Mouse (Mus musculus) limb, embryonic 13.5 days (tissue): ENCODE results near the gene Lrrc8c. TPM values are rescaled to one million over a fixed set of nuclear protein-coding genes. Genes with fewer than 3 reads are reported as not detected.
A peak's percentile ranks its signal among the peaks of the same experiment; 100 is the strongest.

Experiments
- ATAC-seq: fragments of 200-750 bp; cut with Nextera tagmentation; 2 replicates; pipeline ENCODE4 v1.8.0; 2017; ENCODE audit warnings: low read depth, moderate number of reproducible peaks, moderate TSS enrichment; ENCODE audit not compliant: low FRiP score
- H3K27ac ChIP-seq: fragments of 300-500 bp; sonication (generic); 2 replicates; pipeline ENCODE4 v1.5.1; 2015; ENCODE audit warnings: inconsistent platforms, mild to moderate bottlenecking, moderate library complexity
- H3K27me3 ChIP-seq: fragments of 300-500 bp; sonication (generic); 2 replicates; pipeline ENCODE4 v1.6.1; 2015; ENCODE audit warnings: mild to moderate bottlenecking, inconsistent platforms
- H3K36me3 ChIP-seq: fragments of 300-500 bp; sonication (generic); 2 replicates; pipeline ENCODE4 v1.6.1; 2015; ENCODE audit warnings: inconsistent platforms, mild to moderate bottlenecking, moderate library complexity
- H3K4me1 ChIP-seq: fragments of 300-500 bp; sonication (generic); 2 replicates; pipeline ENCODE4 v1.6.1; 2015; ENCODE audit warnings: inconsistent platforms
- H3K4me2 ChIP-seq: fragments of 300-500 bp; sonication (generic); replicated peaks from 2 replicates; pipeline ENCODE4 v1.6.1; 2015; ENCODE audit warnings: inconsistent platforms, mild to moderate bottlenecking, moderate library complexity
- H3K4me3 ChIP-seq: fragments of 300-500 bp; sonication (generic); 2 replicates; pipeline ENCODE4 v1.5.1; 2015; ENCODE audit warnings: moderate library complexity, mild to moderate bottlenecking, inconsistent platforms
- H3K9ac ChIP-seq: fragments of 300-500 bp; sonication (generic); 2 replicates; pipeline ENCODE4 v1.6.1; 2015; ENCODE audit warnings: mild to moderate bottlenecking, inconsistent platforms
- H3K9me3 ChIP-seq: fragments of 300-500 bp; sonication (generic); 2 replicates; pipeline ENCODE4 v1.6.1; 2016; ENCODE audit warnings: inconsistent platforms
- WGBS: fragments of 180-500 bp; shearing (Covaris S2); methylation state at CpG from one replicate; pipeline ENCODE4 v1.1.7; 2015; 5-methylcytosine and 5-hydroxymethylcytosine counted together
- polyA plus RNA-seq: library from polyadenylated mRNA; unstranded; fragments of >200 nt; fragmentation: Nextera tagmentation; extraction: Ambion mirVana; gene quantifications from 2 replicates; pipeline ENCODE4 v1.2.1, GENCODE M21; 2015

The Lrrc8c gene
- polyA plus RNA-seq, 1 experiment from 2014 or later: 15.6 TPM

DNA sequence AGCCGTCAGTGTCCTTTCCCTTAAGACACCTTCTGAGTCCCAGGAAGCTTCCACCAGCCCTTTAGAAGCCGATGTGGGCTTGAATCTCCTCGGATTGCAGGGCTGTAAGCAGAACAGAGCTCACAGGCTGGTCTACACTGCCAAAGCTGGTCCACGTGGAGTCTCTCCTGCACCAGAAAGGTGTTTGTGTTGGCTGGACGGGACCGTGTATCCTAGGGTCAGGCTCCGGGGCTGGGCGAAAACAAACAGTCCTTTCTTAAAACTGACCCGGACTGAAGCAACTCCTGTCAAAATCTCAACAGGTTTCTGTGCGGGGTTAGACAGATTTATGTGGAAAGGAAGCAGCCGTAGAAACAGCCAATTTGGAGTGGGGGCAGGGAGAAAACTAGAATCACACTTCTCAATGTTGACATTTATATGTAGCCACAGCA is 132.4 kb downstream of the Lrrc8c start:
- no peak overlapping the region; the same call in 1 of the 2 replicates for H3K9ac ChIP-seq
- peak overlapping the region; percentile 32; the same call in 1 of the 2 replicates for H3K4me2 ChIP-seq
- H3K27ac ChIP-seq: peak overlapping the region; percentile 72; the same call in 1 of the 2 replicates
- H3K36me3 ChIP-seq: no peaks in the 10 kb centered on the region
- peaks cover 24% of the 10 kb centered on the region for H3K4me1 ChIP-seq
- 43% methylated on average over 11 of the region's 11 CpGs for WGBS
- no peak for ATAC-seq
- H3K9me3 ChIP-seq: no peaks in the 10 kb centered on the region
- H3K27me3 ChIP-seq: no peaks in the 10 kb centered on the region
- H3K4me3 ChIP-seq: 0 out of 2 replicates have a peak overlapping the region, but pooled peaks have one; percentile 1

GRCm38 (mm10) chr5:105654237-105655063 is 135.3 kb downstream of the Lrrc8c start:
- Histone ChIP-seq H3K27me3 (no peaks in the 10 kb centered on the region), H3K36me3 (no peaks in the 10 kb centered on the region), H3K27ac (no peak overlapping the region), H3K4me2 (no peak overlapping the region), H3K4me1 (peaks cover 14% of the 10 kb centered on the region; the same call in 1 of the 2 replicates), H3K9ac (no peak overlapping the region), H3K4me3 (no peak overlapping the region), H3K9me3 (no peaks in the 10 kb centered on the region)
- 27% methylated on average over 15 of the region's 15 CpGs for WGBS
- peak; percentile 68 for ATAC-seq

GRCm38 (mm10) chr5:105655100-105655734 is 136.0 kb downstream of the Lrrc8c start:
- Histone ChIP-seq H3K9ac (no peak overlapping the region), H3K27ac (no peak overlapping the region), H3K27me3 (no peaks in the 10 kb centered on the region), H3K4me1 (peaks cover 13% of the 10 kb centered on the region; the same call in 1 of the 2 replicates), H3K36me3 (no peaks in the 10 kb centered on the region), H3K4me3 (no peak overlapping the region), H3K4me2 (no peak overlapping the region), H3K9me3 (no peaks in the 10 kb centered on the region)
- no peak for ATAC-seq
- WGBS: 73% methylated on average over 12 of the region's 12 CpGs

GRCm38 (mm10) chr5:105661894-105662293 is 142.7 kb downstream of the Lrrc8c start:
- Histone ChIP-seq H3K36me3 (no peaks in the 10 kb centered on the region), H3K27me3 (no peaks in the 10 kb centered on the region), H3K4me3 (no peak overlapping the region), H3K9me3 (no peaks in the 10 kb centered on the region), H3K4me2 (no peak overlapping the region), H3K27ac (no peak overlapping the region), H3K9ac (no peak overlapping the region), H3K4me1 (no peaks in the 10 kb centered on the region)
- WGBS: 88% methylated on average over 5 of the region's 5 CpGs
- no peak for ATAC-seq

Other genes starting within 250 kb of the Lrrc8c start
- gene Gm43302, start 225.7 kb upstream of the Lrrc8c start, polyA plus RNA-seq: not detected in 2 replicates
- 1.2 and 1.4 TPM in 2 replicates for gene Gbp6, start 225.7 kb upstream of the Lrrc8c start, polyA plus RNA-seq
- gene Lrrc8b, start 103.6 kb upstream of the Lrrc8c start, polyA plus RNA-seq: 3.1 and 3.2 TPM in 2 replicates
- 16.2 and 17.0 TPM in 2 replicates for gene Lrrc8d, start 180.6 kb downstream of the Lrrc8c start, polyA plus RNA-seq